Comparison of ENCODE assay signal across 21 mouse cellular contexts in genomic region chr13:46993274-46993551, GRCm38 (mm10). TPM values are rescaled to one million over a fixed set of nuclear protein-coding genes. Genes with fewer than 3 reads are reported as not detected.
DNase-seq lines count a peak whose midpoint lies in the region; ATAC-seq and TF ChIP-seq lines count a peak whose summit lies in the region.
"Had no signal": no experiment of that assay in that cellular context is flagged by ENCODE, and none has a peak within 500 bp of the region (broad histone marks: within the 10 kb centered on the region; RNA-seq: fewer than 3 reads in every experiment).

No protein-coding gene starts in this region.

- no peaks in the 10 kb centered on the region for H3K27me3 ChIP-seq in hindbrain, postnatal 0 days (ENCODE audit: insufficient read depth, low read length)
- H3K27me3 ChIP-seq in hindbrain, embryonic 13.5 days = no peaks in the 10 kb centered on the region
- H3K27me3 ChIP-seq: embryonic facial prominence, embryonic 13.5 days; forebrain, embryonic 12.5 days had no signal

- no peak overlapping the region for H3K9ac ChIP-seq in hindbrain, postnatal 0 days (replicated peaks; ENCODE audit: low read length)
- no peak overlapping the region for H3K9ac ChIP-seq in hindbrain, embryonic 13.5 days
- H3K9ac ChIP-seq: embryonic facial prominence, embryonic 13.5 days; forebrain, embryonic 12.5 days; hindbrain, embryonic 14.5 days had no signal

- TF ChIP-seq CTCF in hindbrain, postnatal 0 days (IDR thresholded peaks at IDR 0.05; ENCODE audit: low read depth) = no peak

- ATAC-seq in hindbrain, postnatal 0 days = no peak
- ATAC-seq in hindbrain, embryonic 13.5 days (ENCODE audit: low FRiP score) = no peak
- ATAC-seq: CD4-positive, CD25-positive, alpha-beta regulatory T cell, adult 4 months; forebrain, embryonic 16.5 days; intestine, embryonic 16.5 days had no signal

- intact Hi-C loops in heart, postnatal 25 days (cut with DNase I) = no loop called here

- no peak overlapping the region for H3K4me3 ChIP-seq in hindbrain, postnatal 0 days (ENCODE audit: low read length)
- H3K4me3 ChIP-seq in hindbrain, embryonic 13.5 days = no peak overlapping the region
- H3K4me3 ChIP-seq: embryonic facial prominence, embryonic 13.5 days; forebrain, embryonic 12.5 days; heart, embryonic 10.5 days had no signal

- no peaks in the 10 kb centered on the region for H3K4me1 ChIP-seq in hindbrain, postnatal 0 days (ENCODE audit: insufficient read depth, low read length)
- no peaks in the 10 kb centered on the region for H3K4me1 ChIP-seq in hindbrain, embryonic 13.5 days (replicated peaks)
- H3K4me1 ChIP-seq: embryonic facial prominence, embryonic 13.5 days; forebrain, embryonic 12.5 days had no signal

- H3K4me2 ChIP-seq in hindbrain, postnatal 0 days (ENCODE audit: low read depth, low read length) = no peak overlapping the region
- H3K4me2 ChIP-seq in hindbrain, embryonic 13.5 days = no peak overlapping the region
- H3K4me2 ChIP-seq: embryonic facial prominence, embryonic 13.5 days; forebrain, embryonic 12.5 days; hindbrain, embryonic 14.5 days had no signal

- 58% methylated on average over 2 of the region's 2 CpGs for WGBS in hindbrain, postnatal 0 days
- WGBS in hindbrain, embryonic 13.5 days = 90% methylated on average over 2 of the region's 2 CpGs

- no peak for DNase-seq in hindbrain, postnatal 0 days (ENCODE audit: low spot score)
- peak; percentile 65 for DNase-seq in cerebellum, adult 11 months
- DNase-seq in cerebellum, adult 9-11 months = peak; percentile 79
- no peak for DNase-seq in ovary, postnatal 36 days (ENCODE audit: low spot score)
- DNase-seq in heart, postnatal 25 days (ENCODE audit: low spot score) = no peak
- DNase-seq in right cerebral cortex, postnatal 36 days (ENCODE audit: low spot score in 2 of 2) = no peak
- DNase-seq: adrenal gland, adult 8-10 months; adrenal gland, postnatal 36 days; B cell, adult 2 months; gastrocnemius, postnatal 10 days; heart, adult 18-20 months; heart, postnatal 10 days had no signal

- no peaks in the 10 kb centered on the region for H3K36me3 ChIP-seq in hindbrain, postnatal 0 days (ENCODE audit: insufficient read depth, low read length)
- H3K36me3 ChIP-seq in hindbrain, embryonic 13.5 days = no peaks in the 10 kb centered on the region
- H3K36me3 ChIP-seq: embryonic facial prominence, embryonic 13.5 days; forebrain, embryonic 12.5 days; G1E; heart, embryonic 10.5 days had no signal

- H3K27ac ChIP-seq in hindbrain, postnatal 0 days = peak overlapping the region; percentile 36; the same call in 1 of the 2 replicates
- H3K27ac ChIP-seq in hindbrain, embryonic 13.5 days = no peak overlapping the region
- H3K27ac ChIP-seq: embryonic facial prominence, embryonic 13.5 days; forebrain, embryonic 12.5 days; heart, embryonic 10.5 days; hindbrain, embryonic 14.5 days had no signal

- no peaks in the 10 kb centered on the region for H3K9me3 ChIP-seq in hindbrain, postnatal 0 days (ENCODE audit: low read length)
- no peaks in the 10 kb centered on the region for H3K9me3 ChIP-seq in hindbrain, embryonic 13.5 days
- H3K9me3 ChIP-seq: embryonic facial prominence, embryonic 13.5 days; forebrain, embryonic 12.5 days; G1E; heart, embryonic 10.5 days had no signal

RNA-seq across cellular contexts. Expression of gene Nhlrc1, which starts 21.4 kb away (rescaled TPM):
- total RNA-seq in hindbrain, postnatal 0 days (2014; rRNA removed) = 15.1 and 22.4 TPM in 2 replicates
- polyA plus RNA-seq in hindbrain, postnatal 0 days (2015; fragmentation: Nextera tagmentation; extraction: Ambion mirVana) = 13.0 and 14.1 TPM in 2 replicates
- polyA plus RNA-seq in hindbrain, embryonic 13.5 days (2015; fragmentation: Nextera tagmentation; extraction: Ambion mirVana) = 12.7 and 13.1 TPM in 2 replicates
- 1 to 10 TPM; 5.6 to 6.2 TPM for total RNA-seq in heart, postnatal 25 days (2021)
- polyA plus RNA-seq: G1E had no signal

RNA-seq across cellular contexts. Expression of gene Kdm1b, which starts 50.1 kb away (rescaled TPM):
- total RNA-seq in hindbrain, postnatal 0 days (2014; rRNA removed) = 20.5 and 21.9 TPM in 2 replicates
- polyA plus RNA-seq in hindbrain, postnatal 0 days (2015; fragmentation: Nextera tagmentation; extraction: Ambion mirVana) = 10.7 and 11.9 TPM in 2 replicates
- 19.3 and 20.3 TPM in 2 replicates for polyA plus RNA-seq in hindbrain, embryonic 13.5 days (2015; fragmentation: Nextera tagmentation; extraction: Ambion mirVana)
- 10 to 100 TPM in 1 of 2 experiments, 1 to 10 TPM in 1; 8.2 to 10.4 TPM for total RNA-seq in heart, postnatal 25 days (2021)

RNA-seq across cellular contexts. Expression of gene Tpmt, which starts 51.3 kb away (rescaled TPM):
- total RNA-seq in hindbrain, postnatal 0 days (2014; rRNA removed) = 12.1 and 58.2 TPM in 2 replicates
- 14.4 and 14.7 TPM in 2 replicates for polyA plus RNA-seq in hindbrain, postnatal 0 days (2015; fragmentation: Nextera tagmentation; extraction: Ambion mirVana)
- polyA plus RNA-seq in hindbrain, embryonic 13.5 days (2015; fragmentation: Nextera tagmentation; extraction: Ambion mirVana) = 27.5 and 27.9 TPM in 2 replicates
- 1 to 10 TPM; 4.9 to 6.0 TPM for total RNA-seq in heart, postnatal 25 days (2021)

Comparison
In these comparisons a context has a peak if more than half of its experiments do, and no peak if none do; other contexts are left out.
1. DNase-seq: peak in cerebellum, adult 11 months (single experiment) and cerebellum, adult 9-11 months (single experiment); none in hindbrain, postnatal 0 days (single experiment), ovary, postnatal 36 days (single experiment), heart, postnatal 25 days (single experiment) and right cerebral cortex, postnatal 36 days (0 of 2).